Mouse (Mus musculus) heart, postnatal 0 days (tissue): ENCODE results near the gene Dnajc27. TPM values are rescaled to one million over a fixed set of nuclear protein-coding genes. Genes with fewer than 3 reads are reported as not detected.

Source experiments
- ATAC-seq: fragments of 200-750 bp; cut with Nextera tagmentation; 2 replicates; pipeline ENCODE4 v1.8.0; 2017; ENCODE audit warnings: low read depth, moderate number of reproducible peaks, moderate library complexity; ENCODE audit not compliant: insufficient read depth
- DNase-seq: peaks from one replicate; pipeline ENCODE4 v3.0.0-alpha.2; 2016; ENCODE audit warnings: low spot score
- H3K27ac ChIP-seq: fragments of 300-500 bp; sonication (generic); 2 replicates; pipeline ENCODE4 v1.5.1; 2014; ENCODE audit warnings: low read depth, mild to moderate bottlenecking
- H3K27me3 ChIP-seq: fragments of 300-500 bp; sonication (generic); 2 replicates; pipeline ENCODE4 v1.6.1; 2014; ENCODE audit warnings: low read length, mixed read lengths; ENCODE audit not compliant: control insufficient read depth, insufficient read depth
- H3K36me3 ChIP-seq: fragments of 300-500 bp; sonication (generic); replicated peaks from 2 replicates; pipeline ENCODE4 v1.6.1; 2014; ENCODE audit warnings: low read length, mixed read lengths; ENCODE audit not compliant: control insufficient read depth, insufficient read depth
- H3K4me1 ChIP-seq: fragments of 300-500 bp; sonication (generic); 2 replicates; pipeline ENCODE4 v1.6.1; 2014; ENCODE audit warnings: antibody characterized with exemption; ENCODE audit not compliant: control insufficient read depth, insufficient read depth
- H3K4me2 ChIP-seq: fragments of 300-500 bp; sonication (generic); 2 replicates; pipeline ENCODE4 v1.6.1; 2014; ENCODE audit warnings: low read depth, mild to moderate bottlenecking, low read length, moderate library complexity
- H3K4me3 ChIP-seq: fragments of 300-500 bp; sonication (generic); 2 replicates; pipeline ENCODE4 v1.5.1; 2014; ENCODE audit warnings: low read depth, low read length
- H3K9ac ChIP-seq: fragments of 300-500 bp; sonication (generic); replicated peaks from 2 replicates; pipeline ENCODE4 v1.6.1; 2014; ENCODE audit warnings: low read depth, low read length, mixed read lengths
- H3K9me3 ChIP-seq: fragments of 300-500 bp; sonication (generic); replicated peaks from 2 replicates; pipeline ENCODE4 v1.6.1; 2016; ENCODE audit warnings: low read length; ENCODE audit not compliant: control insufficient read depth
- CTCF ChIP-seq: IDR thresholded peaks from 2 replicates; pipeline ENCODE4 v1.5.1; 2016; ENCODE audit warnings: antibody characterized with exemption, control low read depth, low read depth
- EP300 ChIP-seq: IDR thresholded peaks from 2 replicates; pipeline ENCODE4 v1.6.1; 2016; ENCODE audit warnings: antibody characterized with exemption, low read depth
- WGBS: fragments of 180-500 bp; shearing (Covaris S2); extraction: QIAGEN DNeasy Blood & Tissue Kit; methylation state at CpG from one replicate; pipeline ENCODE4 v1.1.7; 2014; 5-methylcytosine and 5-hydroxymethylcytosine counted together
- polyA plus RNA-seq: library from polyadenylated mRNA; unstranded; fragments of >200 nt; fragmentation: Nextera tagmentation; extraction: Ambion mirVana; gene quantifications from 2 replicates; pipeline ENCODE4 v1.2.1, GENCODE M21; 2015
- total RNA-seq: library from RNA; depleted of rRNA; stranded (reverse); fragments of >200 nt; gene quantifications from 2 replicates; pipeline ENCODE4 v1.2.3, GENCODE M21; 2014; ENCODE audit warnings: low replicate concordance

Gene Dnajc27
- total and polyA plus RNA-seq, 2 experiments from 2014 or later = 3.6 to 15.9 TPM

- Histone ChIP-seq H3K4me1 (peaks cover 18% of the 10 kb centered on the region; the same call in 1 of the 2 replicates), H3K27me3 (peaks cover 5% of the 10 kb centered on the region; the same call in 1 of the 2 replicates), H3K4me3 (no peak overlapping the region), H3K27ac (no peak overlapping the region), H3K9ac (no peak overlapping the region), H3K4me2 (no peak overlapping the region; the same call in 1 of the 2 replicates), H3K36me3 (no peaks in the 10 kb centered on the region), H3K9me3 (no peaks in the 10 kb centered on the region)
- DNase-seq (peak; percentile 17), ATAC-seq (no peak)
- TF ChIP-seq CTCF (no peak), EP300 (no peak)
- 31% methylated on average over 5 of the region's 5 CpGs for WGBS
These were observed 40.0 kb upstream of the Dnajc27 start for GRCm38 (mm10) chr12:4042411-4042810.

DNA sequence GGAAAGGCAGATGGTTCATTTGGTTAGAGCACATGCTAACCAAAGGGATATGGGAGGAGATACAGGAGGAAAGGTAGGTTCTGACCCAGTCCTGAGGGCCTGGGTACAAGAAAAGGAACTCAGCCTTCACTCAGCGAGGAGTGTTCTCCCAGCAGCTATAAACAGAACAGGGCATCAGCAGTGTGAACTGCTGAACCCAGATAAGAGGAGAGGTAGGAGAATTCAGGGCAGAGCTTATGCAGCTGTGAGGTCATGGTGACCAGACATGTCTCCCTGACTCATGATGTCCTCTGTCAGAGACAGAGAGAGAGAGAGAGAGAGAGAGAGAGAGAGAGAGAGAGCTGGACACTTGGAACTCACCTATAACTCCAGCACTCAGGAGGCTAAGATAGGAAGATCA lies 36.4 kb upstream of the Dnajc27 start:
- peaks cover 23% of the 10 kb centered on the region for H3K4me1 ChIP-seq
- H3K27me3 ChIP-seq = peaks cover 20% of the 10 kb centered on the region
- no peaks in the 10 kb centered on the region for H3K36me3 ChIP-seq
- no peak overlapping the region for H3K4me3 ChIP-seq
- DNase-seq (peak; percentile 73), ATAC-seq (peak; percentile 90)
- no peak overlapping the region for H3K27ac ChIP-seq
- no peak overlapping the region for H3K4me2 ChIP-seq
- WGBS = 19% methylated on average over 1 of the region's 1 CpGs
- no peaks in the 10 kb centered on the region for H3K9me3 ChIP-seq
- TF ChIP-seq EP300 = no peak
- TF ChIP-seq CTCF = no peak
- no peak overlapping the region for H3K9ac ChIP-seq

GRCm38 (mm10) chr12:4048031-4048430 lies 34.4 kb upstream of the Dnajc27 start:
- ATAC-seq (no peak), DNase-seq (no peak)
- no peak overlapping the region for H3K27ac ChIP-seq
- no peak overlapping the region for H3K9ac ChIP-seq
- H3K4me1 ChIP-seq = peaks cover 14% of the 10 kb centered on the region
- H3K27me3 ChIP-seq = peaks cover 31% of the 10 kb centered on the region
- no peaks in the 10 kb centered on the region for H3K36me3 ChIP-seq
- no peak overlapping the region for H3K4me3 ChIP-seq
- H3K4me2 ChIP-seq = no peak overlapping the region
- TF ChIP-seq CTCF = no peak
- H3K9me3 ChIP-seq = no peaks in the 10 kb centered on the region
- WGBS = 67% methylated on average over 6 of the region's 6 CpGs

GRCm38 (mm10) chr12:4050861-4051425 lies 31.4 kb upstream of the Dnajc27 start:
- Histone ChIP-seq H3K27ac (no peak overlapping the region), H3K9ac (no peak overlapping the region), H3K9me3 (no peaks in the 10 kb centered on the region), H3K36me3 (no peaks in the 10 kb centered on the region), H3K4me2 (no peak overlapping the region), H3K27me3 (peaks cover 44% of the 10 kb centered on the region), H3K4me3 (no peak overlapping the region), H3K4me1 (peaks cover 11% of the 10 kb centered on the region)
- TF ChIP-seq CTCF = no peak
- TF ChIP-seq EP300 = no peak
- ATAC-seq (no peak), DNase-seq (peak; percentile 30)
- WGBS = 22% methylated on average over 9 of the region's 9 CpGs

DNA sequence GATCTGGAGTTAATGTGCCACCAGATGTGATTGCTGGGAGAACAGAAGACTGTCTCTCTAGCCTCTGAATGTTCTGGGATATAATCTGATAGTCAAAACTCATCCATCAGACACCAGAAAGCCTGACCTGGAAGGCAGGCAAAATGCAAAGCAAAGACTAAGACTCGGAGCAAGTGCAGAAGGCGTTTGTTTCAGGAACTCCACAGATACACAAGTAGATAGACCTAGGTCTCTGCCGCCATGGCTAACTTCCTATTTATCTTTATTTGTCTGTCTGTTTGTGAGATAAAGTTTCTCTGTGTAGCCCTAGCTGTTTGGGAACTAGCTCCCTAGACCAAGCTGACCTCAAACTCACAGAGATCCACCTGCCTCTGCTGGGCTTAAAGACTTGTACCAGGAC lies 28.7 kb upstream of the Dnajc27 start:
- H3K36me3 ChIP-seq = no peaks in the 10 kb centered on the region
- ATAC-seq (no peak), DNase-seq (no peak)
- H3K4me2 ChIP-seq = no peak overlapping the region
- no peaks in the 10 kb centered on the region for H3K9me3 ChIP-seq
- TF ChIP-seq CTCF (no peak), EP300 (no peak)
- peaks cover 10% of the 10 kb centered on the region for H3K4me1 ChIP-seq
- no peak overlapping the region for H3K9ac ChIP-seq
- peaks cover 36% of the 10 kb centered on the region for H3K27me3 ChIP-seq
- no peak overlapping the region for H3K27ac ChIP-seq
- 67% methylated on average over 3 of the region's 3 CpGs for WGBS
- H3K4me3 ChIP-seq = no peak overlapping the region

DNA sequence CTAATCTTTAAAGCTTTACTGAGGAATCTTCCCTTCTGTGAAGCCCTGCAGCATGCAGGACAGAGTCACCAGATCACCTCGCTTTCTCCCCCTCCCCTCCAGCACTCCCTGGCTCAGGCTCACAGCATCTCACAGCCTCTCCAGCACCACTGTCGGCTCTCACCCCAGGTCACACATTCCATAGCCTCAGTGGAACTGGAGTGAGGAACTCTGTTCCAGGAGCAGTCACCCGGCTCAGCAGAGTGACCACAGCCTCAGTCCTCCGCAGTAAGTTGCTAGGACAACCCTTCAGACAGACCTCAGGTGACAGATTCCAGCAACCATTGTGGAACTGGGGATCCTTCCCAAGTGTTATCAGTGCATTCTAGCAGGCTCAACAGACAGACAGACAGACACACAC lies 27.5 kb upstream of the Dnajc27 start:
- 13% methylated on average over 4 of the region's 4 CpGs for WGBS
- Histone ChIP-seq H3K27ac (no peak overlapping the region), H3K9ac (no peak overlapping the region), H3K4me2 (no peak overlapping the region), H3K9me3 (no peaks in the 10 kb centered on the region), H3K4me1 (peaks cover 10% of the 10 kb centered on the region), H3K27me3 (peaks cover 26% of the 10 kb centered on the region), H3K4me3 (no peak overlapping the region), H3K36me3 (no peaks in the 10 kb centered on the region)
- DNase-seq (no peak), ATAC-seq (no peak)
- TF ChIP-seq EP300 = no peak
- TF ChIP-seq CTCF = no peak
